Mouse (Mus musculus) stomach, embryonic 16.5 days (tissue): ENCODE data around the gene Hcls1. TPM values are rescaled to one million over a fixed set of nuclear protein-coding genes. Genes with fewer than 3 reads are reported as not detected.

Source experiments
- ATAC-seq: fragments of 200-750 bp; cut with Nextera tagmentation; 2 replicates; pipeline ENCODE4 v1.8.0; 2017; ENCODE audit warnings: moderate number of reproducible peaks, moderate TSS enrichment; ENCODE audit not compliant: insufficient read depth, low FRiP score
- H3K27ac ChIP-seq: fragments of 300-500 bp; sonication (generic); 2 replicates; pipeline ENCODE4 v1.5.1; 2014; ENCODE audit warnings: low read length
- H3K27me3 ChIP-seq: fragments of 300-500 bp; sonication (generic); 2 replicates; pipeline ENCODE4 v1.6.1; 2014; ENCODE audit warnings: low read length, control low read depth, mixed read lengths; ENCODE audit not compliant: control insufficient read depth, insufficient read depth
- H3K36me3 ChIP-seq: fragments of 300-500 bp; sonication (generic); 2 replicates; pipeline ENCODE4 v1.6.1; 2014; ENCODE audit warnings: low read length; ENCODE audit not compliant: control insufficient read depth, insufficient read depth
- H3K4me1 ChIP-seq: fragments of 300-500 bp; sonication (generic); 2 replicates; pipeline ENCODE4 v1.6.1; 2014; ENCODE audit warnings: low read length, control low read depth, mixed read lengths; ENCODE audit not compliant: control insufficient read depth, insufficient read depth
- H3K4me2 ChIP-seq: fragments of 300-500 bp; sonication (generic); 2 replicates; pipeline ENCODE4 v1.6.1; 2014; ENCODE audit warnings: low read depth, low read length, mixed read lengths
- H3K4me3 ChIP-seq: fragments of 300-500 bp; sonication (generic); replicated peaks from 2 replicates; pipeline ENCODE4 v1.5.1; 2014; ENCODE audit warnings: mild to moderate bottlenecking, low read length
- H3K9ac ChIP-seq: fragments of 300-500 bp; sonication (generic); 2 replicates; pipeline ENCODE4 v1.6.1; 2014; ENCODE audit warnings: low read length
- H3K9me3 ChIP-seq: fragments of 300-500 bp; sonication (generic); replicated peaks from 2 replicates; pipeline ENCODE4 v1.6.1; 2016; ENCODE audit warnings: low read length, control low read depth; ENCODE audit not compliant: control insufficient read depth
- WGBS: fragments of 180-500 bp; shearing (Covaris S2); extraction: QIAGEN DNeasy Blood & Tissue Kit; methylation state at CpG from one replicate; pipeline ENCODE4 v1.1.7; 2014; 5-methylcytosine and 5-hydroxymethylcytosine counted together
- polyA plus RNA-seq: library from polyadenylated mRNA; unstranded; fragments of >200 nt; fragmentation: Nextera tagmentation; extraction: Ambion mirVana; gene quantifications from 2 replicates; pipeline ENCODE4 v1.2.1, GENCODE M21; 2015

Hcls1 gene
- polyA plus RNA-seq, 1 experiment from 2014 or later = 10.9 TPM

GRCm38 (mm10) chr16:36926514-36927447, 8.0 kb upstream of the Hcls1 start:
- Histone ChIP-seq H3K36me3 (0 out of 2 replicates have a peak, but pooled peaks cover 13% of the 10 kb centered on the region), H3K4me1 (no peaks in the 10 kb centered on the region), H3K9me3 (no peaks in the 10 kb centered on the region), H3K27me3 (no peaks in the 10 kb centered on the region), H3K27ac (no peak overlapping the region), H3K4me2 (no peak overlapping the region), H3K9ac (no peak overlapping the region), H3K4me3 (no peak overlapping the region)
- 90% methylated on average over 10 of the region's 10 CpGs for WGBS
- ATAC-seq = no peak

- 83% methylated on average over 10 of the region's 10 CpGs for WGBS
- Histone ChIP-seq H3K27me3 (no peaks in the 10 kb centered on the region), H3K27ac (no peak overlapping the region), H3K9ac (no peak overlapping the region), H3K4me3 (no peak overlapping the region), H3K4me2 (no peak overlapping the region), H3K36me3 (peaks cover 17% of the 10 kb centered on the region; the same call in 1 of the 2 replicates), H3K4me1 (no peaks in the 10 kb centered on the region), H3K9me3 (no peaks in the 10 kb centered on the region)
- ATAC-seq = no peak
Observed at GRCm38 (mm10) chr16:36927495-36928105, 7.2 kb upstream of the Hcls1 start.

- Histone ChIP-seq H3K27me3 (no peaks in the 10 kb centered on the region), H3K36me3 (peaks cover 19% of the 10 kb centered on the region; the same call in 1 of the 2 replicates), H3K9ac (no peak overlapping the region), H3K4me3 (no peak overlapping the region), H3K4me1 (no peaks in the 10 kb centered on the region), H3K4me2 (no peak overlapping the region), H3K27ac (no peak overlapping the region), H3K9me3 (no peaks in the 10 kb centered on the region)
- WGBS = 90% methylated on average over 8 of the region's 8 CpGs
- ATAC-seq = no peak
Observed at GRCm38 (mm10) chr16:36928106-36928500, 6.7 kb upstream of the Hcls1 start.

- ATAC-seq = no peak
- Histone ChIP-seq H3K4me1 (no peaks in the 10 kb centered on the region), H3K9me3 (no peaks in the 10 kb centered on the region), H3K36me3 (peaks cover 19% of the 10 kb centered on the region; the same call in 1 of the 2 replicates), H3K27ac (no peak overlapping the region), H3K4me2 (no peak overlapping the region), H3K9ac (no peak overlapping the region), H3K27me3 (no peaks in the 10 kb centered on the region), H3K4me3 (no peak overlapping the region)
- WGBS = 94% methylated on average over 7 of the region's 7 CpGs
Observed at GRCm38 (mm10) chr16:36929216-36929615, 5.6 kb upstream of the Hcls1 start.

GRCm38 (mm10) chr16:36930231-36931136, 4.3 kb upstream of the Hcls1 start:
- no peaks in the 10 kb centered on the region for H3K9me3 ChIP-seq
- no peak overlapping the region for H3K27ac ChIP-seq
- no peaks in the 10 kb centered on the region for H3K4me1 ChIP-seq
- H3K4me2 ChIP-seq = no peak overlapping the region
- 69% methylated on average over 11 of the region's 11 CpGs for WGBS
- no peak overlapping the region for H3K9ac ChIP-seq
- no peak for ATAC-seq
- H3K36me3 ChIP-seq = peaks cover 19% of the 10 kb centered on the region; the same call in 1 of the 2 replicates
- no peak overlapping the region for H3K4me3 ChIP-seq
- H3K27me3 ChIP-seq = no peaks in the 10 kb centered on the region

GRCm38 (mm10) chr16:36931381-36931780, 3.4 kb upstream of the Hcls1 start:
- Histone ChIP-seq H3K27me3 (no peaks in the 10 kb centered on the region), H3K9ac (no peak overlapping the region), H3K9me3 (no peaks in the 10 kb centered on the region), H3K27ac (no peak overlapping the region), H3K4me3 (no peak overlapping the region), H3K4me1 (no peaks in the 10 kb centered on the region), H3K4me2 (no peak overlapping the region), H3K36me3 (peaks cover 19% of the 10 kb centered on the region; the same call in 1 of the 2 replicates)
- WGBS = 94% methylated on average over 10 of the region's 10 CpGs
- ATAC-seq = no peak

GRCm38 (mm10) chr16:36931976-36932375, 2.8 kb upstream of the Hcls1 start:
- no peaks in the 10 kb centered on the region for H3K27me3 ChIP-seq
- no peak overlapping the region for H3K4me2 ChIP-seq
- H3K9me3 ChIP-seq = no peaks in the 10 kb centered on the region
- H3K4me1 ChIP-seq = no peaks in the 10 kb centered on the region
- peaks cover 19% of the 10 kb centered on the region; the same call in 1 of the 2 replicates for H3K36me3 ChIP-seq
- H3K27ac ChIP-seq = no peak overlapping the region
- no peak for ATAC-seq
- H3K9ac ChIP-seq = no peak overlapping the region
- 78% methylated on average over 3 of the region's 3 CpGs for WGBS
- no peak overlapping the region for H3K4me3 ChIP-seq

- Histone ChIP-seq H3K4me1 (no peaks in the 10 kb centered on the region), H3K27ac (no peak overlapping the region), H3K36me3 (peaks cover 19% of the 10 kb centered on the region; the same call in 1 of the 2 replicates), H3K9me3 (no peaks in the 10 kb centered on the region), H3K4me3 (no peak overlapping the region), H3K27me3 (no peaks in the 10 kb centered on the region), H3K4me2 (no peak overlapping the region), H3K9ac (no peak overlapping the region)
- 94% methylated on average over 6 of the region's 6 CpGs for WGBS
- ATAC-seq = no peak
Observed at GRCm38 (mm10) chr16:36932546-36932945, 2.2 kb upstream of the Hcls1 start.
